Mouse (Mus musculus) heart, embryonic 14.5 days (tissue): ENCODE data around the gene Ndufaf2. TPM values are rescaled to one million over a fixed set of nuclear protein-coding genes. Genes with fewer than 3 reads are reported as not detected.
A peak's percentile ranks its signal among the peaks of the same experiment; 100 is the strongest.

Experiments
- ATAC-seq: fragments of 200-750 bp; cut with Nextera tagmentation; 2 replicates; pipeline ENCODE4 v1.8.0; 2017; ENCODE audit warnings: low read depth, moderate TSS enrichment; ENCODE audit not compliant: insufficient number of reproducible peaks, insufficient read depth, low FRiP score
- H3K27ac ChIP-seq, 2 experiments: fragments of 200-500 bp in 1 of 2; fragments of 300-500 bp in 1 of 2; sonication (generic) in 1 of 2; replicated peaks in 1 of 2; 2 replicates each; pipeline ENCODE4 v1.5.1; 2012 to 2014; ENCODE audit warnings: low read depth in 2 of 2, low read length in 2 of 2, control low read depth in 1 of 2, mild to moderate bottlenecking in 1 of 2, mixed read lengths in 1 of 2; ENCODE audit not compliant: control insufficient read depth in 1 of 2, insufficient read depth in 1 of 2
- H3K27me3 ChIP-seq: fragments of 300-500 bp; sonication (generic); 2 replicates; pipeline ENCODE4 v1.6.1; 2014; ENCODE audit warnings: mild to moderate bottlenecking, low read length, control low read depth; ENCODE audit not compliant: control insufficient read depth, insufficient read depth
- H3K36me3 ChIP-seq: fragments of 300-500 bp; sonication (generic); 2 replicates; pipeline ENCODE4 v1.6.1; 2014; ENCODE audit warnings: mild to moderate bottlenecking, control low read depth, low read length, mixed read lengths; ENCODE audit not compliant: control insufficient read depth, insufficient read depth
- H3K4me1 ChIP-seq, 2 experiments: fragments of 200-500 bp in 1 of 2; fragments of 300-500 bp in 1 of 2; sonication (generic) in 1 of 2; 2 replicates each; pipeline ENCODE4 v1.6.1; 2012 to 2014; ENCODE audit warnings: low read length in 2 of 2, control low read depth in 1 of 2, mixed read lengths in 1 of 2; ENCODE audit not compliant: control insufficient read depth in 2 of 2, insufficient read depth in 2 of 2
- H3K4me2 ChIP-seq: fragments of 300-500 bp; sonication (generic); 2 replicates; pipeline ENCODE4 v1.6.1; 2014; ENCODE audit warnings: mild to moderate bottlenecking, low read length
- H3K4me3 ChIP-seq, 2 experiments: fragments of 200-500 bp in 1 of 2; fragments of 300-500 bp in 1 of 2; sonication (generic) in 1 of 2; 2 replicates each; pipeline ENCODE4 v1.5.1; 2012 to 2014; ENCODE audit warnings: low read length in 2 of 2, mild to moderate bottlenecking in 2 of 2, control low read depth in 1 of 2, low read depth in 1 of 2, moderate library complexity in 1 of 2; ENCODE audit not compliant: control insufficient read depth in 1 of 2, insufficient read depth in 1 of 2
- H3K9ac ChIP-seq: fragments of 300-500 bp; sonication (generic); 2 replicates; pipeline ENCODE4 v1.6.1; 2014; ENCODE audit warnings: mild to moderate bottlenecking, low read length
- H3K9me3 ChIP-seq: fragments of 300-500 bp; sonication (generic); 2 replicates; pipeline ENCODE4 v1.6.1; 2016; ENCODE audit warnings: low read length, control low read depth; ENCODE audit not compliant: control insufficient read depth
- whole genome bisulfite sequencing: fragments of 180-500 bp; shearing (Covaris S2); extraction: QIAGEN DNeasy Blood & Tissue Kit; methylation state at CpG from one replicate; pipeline ENCODE4 v1.1.7; 2014; 5-methylcytosine and 5-hydroxymethylcytosine counted together
- polyA plus RNA-seq: library from polyadenylated mRNA; unstranded; fragments of >200 nt; fragmentation: Nextera tagmentation; extraction: Ambion mirVana; gene quantifications from 2 replicates; pipeline ENCODE4 v1.2.1, GENCODE M21; 2014

Ndufaf2 gene
- polyA plus RNA-seq, 1 experiment from 2014 or later: 56.8 TPM

- Histone ChIP-seq H3K9ac (no peak overlapping the region), H3K4me2 (no peak overlapping the region), H3K27me3 (no peaks in the 10 kb centered on the region), H3K4me3 (no peak overlapping the region), H3K9me3 (no peaks in the 10 kb centered on the region), H3K36me3 (no peaks in the 10 kb centered on the region), H3K27ac (no peak overlapping the region), H3K4me1 (no peaks in the 10 kb centered on the region)
- 87% methylated on average over 2 of the region's 2 CpGs for WGBS
- ATAC-seq: no peak
Observed at GRCm38 (mm10) chr13:108126246-108126645, 32.2 kb downstream of the Ndufaf2 start.

DNA sequence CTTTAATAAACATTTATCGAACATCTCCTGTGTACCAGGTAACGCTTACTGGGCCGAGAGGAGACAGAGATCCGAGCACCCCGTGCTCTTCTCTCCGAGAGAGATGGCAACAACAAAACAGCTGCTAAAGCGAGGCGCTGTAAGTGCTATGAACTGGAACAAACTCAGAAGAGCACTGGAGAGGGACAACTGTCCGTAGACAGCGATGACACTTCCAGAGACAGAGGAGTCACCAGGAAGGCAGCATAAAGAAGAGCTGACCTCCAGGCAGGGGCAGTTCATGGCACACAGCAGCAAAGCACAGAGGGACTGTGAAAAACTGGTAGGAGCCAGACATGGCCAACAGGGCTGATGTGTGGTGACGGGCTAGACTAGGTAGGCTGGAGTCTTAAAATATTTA is 34.3 kb downstream of the Ndufaf2 start:
- Histone ChIP-seq H3K4me2 (no peak overlapping the region), H3K4me1 (peaks cover 2 to 8% of the 10 kb centered on the region in 2 experiments; a peak in 2 of 4 replicates), H3K27me3 (no peaks in the 10 kb centered on the region), H3K27ac (no peak overlapping the region), H3K9me3 (no peaks in the 10 kb centered on the region), H3K9ac (no peak overlapping the region), H3K36me3 (no peaks in the 10 kb centered on the region), H3K4me3 (no peak overlapping the region)
- 83% methylated on average over 11 of the region's 11 CpGs for WGBS
- ATAC-seq: no peak

GRCm38 (mm10) chr13:108123109-108123723 is 35.2 kb downstream of the Ndufaf2 start:
- H3K4me2 ChIP-seq: no peak overlapping the region
- H3K4me1 ChIP-seq: peaks cover 2 to 12% of the 10 kb centered on the region in 2 experiments; a peak in 3 of 4 replicates
- WGBS: 84% methylated on average over 15 of the region's 15 CpGs
- H3K4me3 ChIP-seq: no peak overlapping the region
- H3K9ac ChIP-seq: no peak overlapping the region
- ATAC-seq: no peak
- no peaks in the 10 kb centered on the region for H3K9me3 ChIP-seq
- no peaks in the 10 kb centered on the region for H3K27me3 ChIP-seq
- H3K27ac ChIP-seq: no peak overlapping the region
- no peaks in the 10 kb centered on the region for H3K36me3 ChIP-seq

- Histone ChIP-seq H3K9ac (no peak overlapping the region; the same call in 1 of the 2 replicates), H3K27ac (no peak overlapping the region), H3K36me3 (no peaks in the 10 kb centered on the region), H3K9me3 (no peaks in the 10 kb centered on the region), H3K4me1 (peaks cover 7 to 24% of the 10 kb centered on the region in 2 experiments; a peak in 3 of 4 replicates), H3K27me3 (no peaks in the 10 kb centered on the region), H3K4me3 (no peak overlapping the region), H3K4me2 (0 out of 2 replicates have a peak overlapping the region, but pooled peaks have one; percentile 13)
- no peak for ATAC-seq
- 31% methylated on average over 9 of the region's 9 CpGs for WGBS
Observed at GRCm38 (mm10) chr13:108119411-108120310, 38.8 kb downstream of the Ndufaf2 start.

DNA sequence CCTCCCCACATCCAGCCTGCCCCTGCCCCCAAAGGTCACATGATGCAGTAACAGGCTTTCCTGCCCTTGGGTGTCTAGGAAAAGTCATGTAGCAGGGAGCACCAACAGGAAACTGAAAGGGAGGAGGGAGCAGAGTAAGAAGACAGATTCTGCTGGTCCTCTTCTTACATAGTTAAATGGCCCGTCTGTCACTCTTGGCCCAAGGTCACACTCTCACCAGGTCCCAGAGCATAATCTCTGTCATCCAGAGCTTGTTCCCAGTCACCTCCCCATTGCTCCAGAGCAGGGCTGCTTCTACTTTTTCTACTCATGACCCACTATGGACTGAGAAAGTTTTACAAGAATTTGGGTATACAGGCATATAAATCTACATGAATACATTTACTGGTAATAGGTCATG is 40.2 kb downstream of the Ndufaf2 start:
- Histone ChIP-seq H3K4me1 (peaks cover 7 to 24% of the 10 kb centered on the region in 2 experiments; a peak in 3 of 4 replicates), H3K4me3 (no peak overlapping the region), H3K9ac (no peak overlapping the region), H3K27me3 (no peaks in the 10 kb centered on the region), H3K27ac (no peak overlapping the region), H3K36me3 (no peaks in the 10 kb centered on the region), H3K9me3 (no peaks in the 10 kb centered on the region), H3K4me2 (no peak overlapping the region)
- no peak for ATAC-seq
- 39% methylated on average over 1 of the region's 1 CpGs for WGBS

GRCm38 (mm10) chr13:108117654-108118053 is 40.8 kb downstream of the Ndufaf2 start:
- Histone ChIP-seq H3K4me1 (peaks cover 7 to 24% of the 10 kb centered on the region in 2 experiments; a peak in 3 of 4 replicates), H3K36me3 (no peaks in the 10 kb centered on the region), H3K27ac (no peak overlapping the region), H3K4me3 (no peak overlapping the region), H3K27me3 (no peaks in the 10 kb centered on the region), H3K4me2 (no peak overlapping the region), H3K9me3 (no peaks in the 10 kb centered on the region), H3K9ac (no peak overlapping the region)
- no peak for ATAC-seq

DNA sequence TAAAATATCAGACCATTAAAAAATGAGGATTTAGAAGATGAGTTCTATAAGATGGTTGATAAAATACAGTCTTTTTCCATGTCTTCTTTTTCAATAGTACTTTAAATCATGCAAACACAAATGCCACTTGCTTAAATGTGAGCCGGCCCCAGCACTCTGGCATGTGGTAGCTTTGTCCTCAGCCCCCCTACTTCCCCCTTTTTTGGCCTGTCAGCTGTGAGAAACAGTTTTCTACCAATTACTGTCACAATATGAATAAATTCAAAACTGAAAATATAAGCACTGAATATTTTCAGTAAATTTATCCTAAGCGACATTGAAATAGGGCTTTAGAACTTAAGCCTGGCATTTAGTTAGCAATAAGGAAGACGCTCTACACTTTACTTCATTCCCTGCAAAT is 44.2 kb downstream of the Ndufaf2 start:
- no peak overlapping the region for H3K4me3 ChIP-seq
- peaks cover 5 to 18% of the 10 kb centered on the region in 2 experiments; a peak in 3 of 4 replicates for H3K4me1 ChIP-seq
- WGBS: 82% methylated on average over 3 of the region's 3 CpGs
- H3K36me3 ChIP-seq: no peaks in the 10 kb centered on the region
- no peak overlapping the region for H3K27ac ChIP-seq
- H3K9ac ChIP-seq: no peak overlapping the region
- ATAC-seq: no peak
- H3K4me2 ChIP-seq: no peak overlapping the region
- no peaks in the 10 kb centered on the region for H3K27me3 ChIP-seq
- no peaks in the 10 kb centered on the region for H3K9me3 ChIP-seq
